Mouse (Mus musculus): ENCODE data around the gene Itga4. TPM values are rescaled to one million over a fixed set of nuclear protein-coding genes. Genes with fewer than 3 reads are reported as not detected.

Itga4 gene
- polyA plus RNA-seq, 1 experiment from 2014 or later: 30.7 TPM

DNA sequence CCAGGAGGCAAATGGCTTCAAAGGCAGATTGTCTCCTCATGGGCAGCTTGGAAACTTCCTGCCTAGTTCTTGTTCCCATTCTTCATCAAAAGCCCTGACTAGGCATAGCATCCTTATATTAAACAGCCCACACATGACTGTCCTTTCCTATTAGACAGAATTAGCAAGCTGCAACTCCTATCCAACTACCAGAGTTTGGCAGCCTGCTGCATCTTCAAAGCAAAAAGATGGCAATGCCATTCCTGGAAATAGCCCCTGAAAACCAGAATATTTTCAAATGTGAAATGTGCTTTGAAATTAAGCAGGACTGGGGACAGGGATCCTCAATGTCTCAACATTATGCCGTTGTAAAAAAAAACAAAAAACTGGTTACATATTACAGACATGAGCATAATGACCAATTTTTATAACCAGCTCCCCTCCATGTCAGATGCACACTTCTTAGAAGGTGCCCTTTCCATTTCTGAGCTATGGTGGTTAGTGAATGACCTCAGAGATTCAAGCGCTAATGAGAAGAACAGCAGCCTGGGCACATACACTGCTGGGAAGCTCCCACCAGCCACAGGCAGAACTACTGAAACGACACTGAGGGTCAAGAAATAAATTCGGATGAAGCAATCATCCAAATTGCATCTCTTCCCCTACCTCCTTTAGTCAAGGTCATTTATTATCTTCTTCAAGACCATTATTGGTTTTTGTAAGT, 97.0 kb downstream of the Itga4 start:
- 68% methylated on average over 4 of the region's 4 CpGs for WGBS (ENCODE audit: insufficient replicate concordance)
- no peaks in the 10 kb centered on the region for H3K27me3 ChIP-seq (ENCODE audit: control insufficient read depth, insufficient read depth, low read depth, low read length)
- no peaks in the 10 kb centered on the region for H3K36me3 ChIP-seq (ENCODE audit: control insufficient read depth, insufficient read depth)
- no peaks in the 10 kb centered on the region for H3K9me3 ChIP-seq (replicated peaks; ENCODE audit: control insufficient read depth, low read length)
- no peak overlapping the region for H3K27ac ChIP-seq (ENCODE audit: low read length)
- no peak for ATAC-seq (ENCODE audit: low read depth)
- no peak overlapping the region for H3K4me3 ChIP-seq (ENCODE audit: low read depth, low read length)
- no peak overlapping the region for H3K4me2 ChIP-seq (ENCODE audit: low read depth, low read length)
- no peak overlapping the region for H3K9ac ChIP-seq (ENCODE audit: low read depth, low read length)
- H3K4me1 ChIP-seq (ENCODE audit: control insufficient read depth, low read depth, low read length): no peaks in the 10 kb centered on the region

DNA sequence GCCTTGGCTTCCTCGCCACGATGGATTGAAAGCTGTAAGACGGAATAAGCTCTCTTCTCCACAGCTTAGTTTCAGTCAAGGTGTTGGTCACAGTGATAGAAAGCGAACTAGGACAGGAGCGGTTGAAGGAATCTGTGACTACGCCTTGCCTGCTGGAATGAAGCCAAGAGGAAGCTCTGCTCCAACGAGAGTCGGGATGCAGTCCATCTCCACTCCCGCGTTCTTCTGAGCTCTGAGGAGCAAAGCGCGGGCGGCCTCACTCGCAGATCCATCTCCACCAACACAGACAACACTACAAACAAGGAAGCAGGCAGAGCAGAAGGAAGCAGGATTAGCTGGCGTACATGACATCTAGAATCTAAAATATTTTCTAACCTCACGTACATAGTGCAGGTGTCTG, 99.5 kb downstream of the Itga4 start:
- H3K36me3 ChIP-seq (ENCODE audit: control insufficient read depth, insufficient read depth): no peaks in the 10 kb centered on the region
- no peak overlapping the region for H3K27ac ChIP-seq (ENCODE audit: low read length)
- no peak overlapping the region for H3K4me3 ChIP-seq (ENCODE audit: low read depth, low read length)
- H3K27me3 ChIP-seq (ENCODE audit: control insufficient read depth, insufficient read depth, low read depth, low read length): no peaks in the 10 kb centered on the region
- H3K9me3 ChIP-seq (replicated peaks; ENCODE audit: control insufficient read depth, low read length): no peaks in the 10 kb centered on the region
- 81% methylated on average over 16 of the region's 16 CpGs for WGBS (ENCODE audit: insufficient replicate concordance)
- ATAC-seq (ENCODE audit: low read depth): no peak
- H3K9ac ChIP-seq (ENCODE audit: low read depth, low read length): no peak overlapping the region
- no peak overlapping the region for H3K4me2 ChIP-seq (ENCODE audit: low read depth, low read length)
- H3K4me1 ChIP-seq (ENCODE audit: control insufficient read depth, low read depth, low read length): no peaks in the 10 kb centered on the region

- Histone ChIP-seq H3K27me3 (ENCODE audit: control insufficient read depth, insufficient read depth, low read depth, low read length) (no peaks in the 10 kb centered on the region), H3K27ac (ENCODE audit: low read length) (no peak overlapping the region), H3K9ac (ENCODE audit: low read depth, low read length) (no peak overlapping the region), H3K4me3 (ENCODE audit: low read depth, low read length) (no peak overlapping the region), H3K4me1 (ENCODE audit: control insufficient read depth, low read depth, low read length) (no peaks in the 10 kb centered on the region), H3K36me3 (ENCODE audit: control insufficient read depth, insufficient read depth) (no peaks in the 10 kb centered on the region), H3K4me2 (ENCODE audit: low read depth, low read length) (no peak overlapping the region), H3K9me3 (replicated peaks; ENCODE audit: control insufficient read depth, low read length) (no peaks in the 10 kb centered on the region)
- ATAC-seq (ENCODE audit: low read depth): no peak
- 61% methylated on average over 3 of the region's 3 CpGs for WGBS (ENCODE audit: insufficient replicate concordance)
Measured at GRCm38 (mm10) chr2:79357835-79358234, 102.6 kb downstream of the Itga4 start.

DNA sequence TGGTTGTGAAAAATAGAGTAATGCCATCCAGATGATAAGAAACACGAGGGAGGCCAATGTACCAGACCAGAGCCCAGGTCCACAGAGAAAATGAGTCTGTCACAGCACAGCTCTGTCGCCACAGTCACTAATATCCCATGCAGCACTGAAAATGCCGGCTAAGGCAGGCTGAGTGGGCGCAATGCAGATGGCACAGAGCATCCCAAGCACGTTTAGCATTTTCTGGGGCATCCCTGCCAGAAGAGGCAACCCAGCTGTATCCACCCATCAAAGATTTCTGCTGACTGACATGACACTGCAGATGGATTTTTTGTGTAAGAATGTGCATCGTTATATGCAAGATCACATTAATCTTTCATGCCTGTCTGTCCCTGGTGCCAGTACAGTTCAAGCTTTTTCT, 106.8 kb downstream of the Itga4 start:
- ATAC-seq (ENCODE audit: low read depth): no peak
- Histone ChIP-seq H3K27ac (ENCODE audit: low read length) (no peak overlapping the region), H3K27me3 (ENCODE audit: control insufficient read depth, insufficient read depth, low read depth, low read length) (no peaks in the 10 kb centered on the region), H3K36me3 (ENCODE audit: control insufficient read depth, insufficient read depth) (no peaks in the 10 kb centered on the region), H3K4me2 (ENCODE audit: low read depth, low read length) (no peak overlapping the region), H3K9me3 (replicated peaks; ENCODE audit: control insufficient read depth, low read length) (no peaks in the 10 kb centered on the region), H3K4me3 (ENCODE audit: low read depth, low read length) (no peak overlapping the region), H3K4me1 (ENCODE audit: control insufficient read depth, low read depth, low read length) (no peaks in the 10 kb centered on the region), H3K9ac (ENCODE audit: low read depth, low read length) (no peak overlapping the region)
- WGBS (ENCODE audit: insufficient replicate concordance): 58% methylated on average over 6 of the region's 6 CpGs

- H3K36me3 ChIP-seq (ENCODE audit: control insufficient read depth, insufficient read depth): no peaks in the 10 kb centered on the region
- H3K27ac ChIP-seq (ENCODE audit: low read length): no peak overlapping the region
- no peak overlapping the region for H3K9ac ChIP-seq (ENCODE audit: low read depth, low read length)
- ATAC-seq (ENCODE audit: low read depth): no peak
- no peaks in the 10 kb centered on the region for H3K9me3 ChIP-seq (replicated peaks; ENCODE audit: control insufficient read depth, low read length)
- no peaks in the 10 kb centered on the region for H3K27me3 ChIP-seq (ENCODE audit: control insufficient read depth, insufficient read depth, low read depth, low read length)
- no peak overlapping the region for H3K4me2 ChIP-seq (ENCODE audit: low read depth, low read length)
- no peak overlapping the region for H3K4me3 ChIP-seq (ENCODE audit: low read depth, low read length)
- WGBS (ENCODE audit: insufficient replicate concordance): 54% methylated on average over 6 of the region's 6 CpGs
- no peaks in the 10 kb centered on the region for H3K4me1 ChIP-seq (ENCODE audit: control insufficient read depth, low read depth, low read length)
Measured at GRCm38 (mm10) chr2:79363920-79364319, 108.7 kb downstream of the Itga4 start.

DNA sequence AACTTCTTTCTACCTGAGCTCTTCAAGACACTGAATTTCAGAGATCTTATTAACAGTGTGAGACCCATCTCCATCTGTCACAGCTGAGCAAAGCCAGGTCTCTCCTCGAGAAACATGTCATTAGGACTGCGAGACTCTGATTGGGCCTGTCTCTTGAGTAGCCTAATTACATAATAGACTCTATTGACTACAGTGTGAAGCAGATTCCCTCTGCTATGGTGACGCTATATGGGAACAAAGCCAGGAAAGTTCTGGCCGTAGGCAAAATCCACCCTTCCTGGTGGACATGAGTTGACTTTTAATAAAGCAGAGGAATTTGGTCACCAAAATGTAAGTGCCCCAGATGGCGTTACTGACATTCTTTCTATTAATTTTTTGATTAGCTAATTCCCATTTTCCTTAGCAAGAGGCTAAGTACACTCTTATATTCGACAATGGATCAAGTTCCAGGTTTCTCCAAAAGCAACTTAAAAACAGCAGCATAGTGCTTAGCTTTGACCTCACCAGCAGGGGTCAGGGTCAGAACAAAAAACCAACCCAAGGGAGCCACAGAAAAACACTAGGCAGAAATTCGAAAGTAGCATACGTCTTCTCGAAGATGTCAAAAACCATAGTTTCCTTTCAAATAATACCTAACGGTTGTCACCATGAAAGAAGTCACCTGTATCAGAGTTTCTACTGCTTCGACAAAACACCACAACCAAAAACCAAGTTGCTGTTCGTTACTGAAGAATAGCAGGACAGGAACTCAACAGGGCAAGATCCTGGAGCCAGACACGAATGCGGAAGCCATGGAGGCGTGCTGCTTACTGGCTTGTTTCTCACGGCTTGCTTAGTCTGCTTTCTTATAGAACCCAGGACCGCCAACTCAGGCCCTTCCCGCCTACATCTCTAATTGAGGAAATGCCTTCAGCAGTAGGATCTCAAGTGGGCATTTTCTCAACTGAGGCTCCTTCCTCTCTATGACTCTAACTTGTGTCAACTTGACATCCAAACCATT, 112.5 kb downstream of the Itga4 start:
- no peaks in the 10 kb centered on the region for H3K27me3 ChIP-seq (ENCODE audit: control insufficient read depth, insufficient read depth, low read depth, low read length)
- no peak for ATAC-seq (ENCODE audit: low read depth)
- H3K36me3 ChIP-seq (ENCODE audit: control insufficient read depth, insufficient read depth): no peaks in the 10 kb centered on the region
- WGBS (ENCODE audit: insufficient replicate concordance): 52% methylated on average over 18 of the region's 18 CpGs
- no peak overlapping the region for H3K27ac ChIP-seq (ENCODE audit: low read length)
- no peak overlapping the region for H3K9ac ChIP-seq (ENCODE audit: low read depth, low read length)
- H3K4me2 ChIP-seq (ENCODE audit: low read depth, low read length): no peak overlapping the region
- H3K9me3 ChIP-seq (replicated peaks; ENCODE audit: control insufficient read depth, low read length): no peaks in the 10 kb centered on the region
- no peak overlapping the region for H3K4me3 ChIP-seq (ENCODE audit: low read depth, low read length)
- no peaks in the 10 kb centered on the region; the same call in 1 of the 2 replicates for H3K4me1 ChIP-seq (ENCODE audit: control insufficient read depth, low read depth, low read length)

GRCm38 (mm10) chr2:79368661-79369060, 113.4 kb downstream of the Itga4 start:
- no peaks in the 10 kb centered on the region for H3K36me3 ChIP-seq (ENCODE audit: control insufficient read depth, insufficient read depth)
- no peak; the same call in 1 of the 2 replicates for ATAC-seq (ENCODE audit: low read depth)
- WGBS (ENCODE audit: insufficient replicate concordance): 77% methylated on average over 12 of the region's 12 CpGs
- no peaks in the 10 kb centered on the region; the same call in 1 of the 2 replicates for H3K4me1 ChIP-seq (ENCODE audit: control insufficient read depth, low read depth, low read length)
- no peaks in the 10 kb centered on the region for H3K9me3 ChIP-seq (replicated peaks; ENCODE audit: control insufficient read depth, low read length)
- H3K4me3 ChIP-seq (ENCODE audit: low read depth, low read length): no peak overlapping the region
- H3K4me2 ChIP-seq (ENCODE audit: low read depth, low read length): no peak overlapping the region
- H3K9ac ChIP-seq (ENCODE audit: low read depth, low read length): no peak overlapping the region
- no peaks in the 10 kb centered on the region for H3K27me3 ChIP-seq (ENCODE audit: control insufficient read depth, insufficient read depth, low read depth, low read length)
- H3K27ac ChIP-seq (ENCODE audit: low read length): peak overlapping the region; percentile 9; the same call in 1 of the 2 replicates

DNA sequence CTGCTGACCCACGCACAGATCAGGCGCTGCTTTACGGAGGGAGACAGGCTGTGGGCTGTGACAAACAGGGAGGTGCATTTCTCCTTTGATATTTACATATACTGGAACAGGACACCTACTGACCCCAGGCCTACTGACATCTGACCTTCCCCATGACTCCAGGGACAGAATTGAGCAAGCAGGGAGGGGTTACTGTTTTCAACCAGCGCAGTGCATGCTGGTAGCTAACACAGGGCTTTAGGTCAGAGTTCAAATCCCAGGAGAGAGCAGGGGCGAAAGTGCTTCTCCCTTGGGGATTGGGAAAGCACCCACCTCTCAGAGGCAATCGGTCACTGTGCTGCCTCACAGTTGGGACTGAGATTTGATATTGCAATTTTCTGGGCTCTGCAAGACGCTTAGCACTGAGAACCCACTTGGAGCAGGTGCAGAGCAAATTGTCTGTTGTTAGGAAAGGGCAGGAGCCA, 113.9 kb downstream of the Itga4 start:
- ATAC-seq (ENCODE audit: low read depth): peak; percentile 91
- Histone ChIP-seq H3K9me3 (replicated peaks; ENCODE audit: control insufficient read depth, low read length) (no peaks in the 10 kb centered on the region), H3K4me2 (ENCODE audit: low read depth, low read length) (no peak overlapping the region), H3K4me3 (ENCODE audit: low read depth, low read length) (no peak overlapping the region), H3K9ac (ENCODE audit: low read depth, low read length) (no peak overlapping the region), H3K27me3 (ENCODE audit: control insufficient read depth, insufficient read depth, low read depth, low read length) (no peaks in the 10 kb centered on the region), H3K4me1 (ENCODE audit: control insufficient read depth, low read depth, low read length) (no peaks in the 10 kb centered on the region; the same call in 1 of the 2 replicates), H3K27ac (ENCODE audit: low read length) (0 out of 2 replicates have a peak overlapping the region, but pooled peaks have one; percentile 9), H3K36me3 (ENCODE audit: control insufficient read depth, insufficient read depth) (no peaks in the 10 kb centered on the region)
- 70% methylated on average over 7 of the region's 7 CpGs for WGBS (ENCODE audit: insufficient replicate concordance)
